Mouse (Mus musculus) MEL (cell line): ENCODE results near the gene Prkcg. TPM values are rescaled to one million over a fixed set of nuclear protein-coding genes. Genes with fewer than 3 reads are reported as not detected.

Source experiments
- DNase-seq: peaks from one replicate; pipeline ENCODE4 v3.0.0; 2011; ENCODE audit warnings: low read depth, low spot score
- H3K27ac ChIP-seq: 2 replicates; pipeline ENCODE4 v1.5.1; 2012; ENCODE audit warnings: low read depth, mild to moderate bottlenecking, control low read depth, low read length, moderate library complexity; ENCODE audit not compliant: control insufficient read depth
- H3K27me3 ChIP-seq, 2 experiments: fragments of 150-350 bp in 1 of 2; sonication (generic) in 1 of 2; 2 replicates each; pipeline ENCODE4 v1.6.1; 2012; ENCODE audit warnings: low read length in 2 of 2, mild to moderate bottlenecking in 2 of 2, improper control_type of control experiment in 1 of 2, moderate library complexity in 1 of 2; ENCODE audit not compliant: insufficient read depth in 2 of 2, control insufficient read depth in 1 of 2
- H3K36me3 ChIP-seq, 2 experiments: 2 replicates each; pipeline ENCODE4 v1.6.1; 2012 to 2014; ENCODE audit warnings: low read length in 2 of 2, improper control_type of control experiment in 1 of 2, inconsistent platforms in 1 of 2, mild to moderate bottlenecking in 1 of 2; ENCODE audit not compliant: insufficient read depth in 2 of 2, control insufficient read depth in 1 of 2
- H3K4me1 ChIP-seq, 2 experiments: fragments of 150-350 bp in 1 of 2; sonication (generic) in 1 of 2; 2 replicates each; pipeline ENCODE4 v1.6.1; 2012; ENCODE audit warnings: low read length in 2 of 2, improper control_type of control experiment in 1 of 2, mild to moderate bottlenecking in 1 of 2; ENCODE audit not compliant: insufficient read depth in 2 of 2, control insufficient read depth in 1 of 2
- H3K4me3 ChIP-seq, 2 experiments: fragments of 150-350 bp in 1 of 2; sonication (generic) in 1 of 2; 2 replicates each; pipeline ENCODE4 v1.5.1; 2012; ENCODE audit warnings: low read depth in 2 of 2, low read length in 2 of 2, mild to moderate bottlenecking in 2 of 2, moderate library complexity in 2 of 2, control low read depth in 1 of 2, improper control_type of control experiment in 1 of 2; ENCODE audit not compliant: control insufficient read depth in 1 of 2, insufficient read depth in 1 of 2
- H3K79me2 ChIP-seq: 2 replicates; pipeline ENCODE4 v1.6.1; 2012; ENCODE audit warnings: mild to moderate bottlenecking, low read length, moderate library complexity; ENCODE audit not compliant: control insufficient read depth, poor library complexity, insufficient read depth
- H3K9ac ChIP-seq: 2 replicates; pipeline ENCODE4 v1.6.1; 2012; ENCODE audit warnings: low read depth, mild to moderate bottlenecking, control low read depth, low read length, moderate library complexity; ENCODE audit not compliant: control insufficient read depth, poor library complexity, severe bottlenecking
- H3K9me3 ChIP-seq: fragments of 150-350 bp; sonication (generic); replicated peaks from 2 replicates; pipeline ENCODE4 v1.6.1; 2012; ENCODE audit warnings: mild to moderate bottlenecking, low read length, improper control_type of control experiment, moderate library complexity; ENCODE audit not compliant: insufficient read depth
- BHLHE40 ChIP-seq: IDR thresholded peaks from 2 replicates; pipeline ENCODE4 v1.6.1; 2012; ENCODE audit warnings: low read depth, mild to moderate bottlenecking, inconsistent platforms, low read length, improper control_type of control experiment, borderline replicate concordance
- CHD1 ChIP-seq: IDR thresholded peaks from 2 replicates; pipeline ENCODE4 v1.6.1; 2012; ENCODE audit warnings: low read depth, mild to moderate bottlenecking, inconsistent platforms, low read length, improper control_type of control experiment
- CHD2 ChIP-seq: IDR thresholded peaks from 2 replicates; pipeline ENCODE4 v1.6.1; 2011; ENCODE audit warnings: low read length, improper control_type of control experiment
- EP300 ChIP-seq, 2 experiments: IDR thresholded peaks; 2 replicates each; pipeline ENCODE4 v1.6.1; 2011; ENCODE audit warnings: improper control_type of control experiment in 2 of 2, low read length in 2 of 2, low read depth in 1 of 2, mild to moderate bottlenecking in 1 of 2
- ETS1 ChIP-seq: IDR thresholded peaks from 2 replicates; pipeline ENCODE4 v1.6.1; 2012; ENCODE audit warnings: low read depth, mild to moderate bottlenecking, inconsistent platforms, low read length, improper control_type of control experiment, moderate library complexity
- GATA1 ChIP-seq: IDR thresholded peaks from 2 replicates; pipeline ENCODE4 v1.6.1; 2011; ENCODE audit warnings: low read depth, low read length, improper control_type of control experiment
- HCFC1 ChIP-seq: IDR thresholded peaks from 2 replicates; pipeline ENCODE4 v1.6.1; 2012; ENCODE audit warnings: low read depth, mild to moderate bottlenecking, inconsistent platforms, low read length, improper control_type of control experiment, moderate library complexity
- MAFK ChIP-seq: IDR thresholded peaks from 2 replicates; pipeline ENCODE4 v1.6.1; 2011; ENCODE audit warnings: low read depth, mild to moderate bottlenecking, low read length, improper control_type of control experiment, borderline replicate concordance
- MYC ChIP-seq: IDR thresholded peaks from 2 replicates; pipeline ENCODE4 v1.6.1; 2011; ENCODE audit warnings: low read depth, mild to moderate bottlenecking, low read length, improper control_type of control experiment, moderate library complexity
- NRF1 ChIP-seq: IDR thresholded peaks from 2 replicates; pipeline ENCODE4 v1.6.1; 2014; ENCODE audit warnings: low read depth, mild to moderate bottlenecking, inconsistent platforms, low read length, improper control_type of control experiment, moderate library complexity; ENCODE audit not compliant: poor library complexity, insufficient read depth, severe bottlenecking
- POLR2AphosphoS5 ChIP-seq: IDR thresholded peaks from 2 replicates; pipeline ENCODE4 v1.6.1; 2012; ENCODE audit warnings: low read depth, borderline replicate concordance, mild to moderate bottlenecking, inconsistent platforms, low read length, moderate library complexity, mixed read lengths
- RCOR1 ChIP-seq: IDR thresholded peaks from 2 replicates; pipeline ENCODE4 v1.6.1; 2012; ENCODE audit warnings: low read depth, mild to moderate bottlenecking, inconsistent platforms, low read length, improper control_type of control experiment
- TAL1 ChIP-seq: IDR thresholded peaks from 2 replicates; pipeline ENCODE4 v1.6.1; 2012; ENCODE audit warnings: mild to moderate bottlenecking, inconsistent platforms, low read length, moderate library complexity, mixed read lengths
- TCF12 ChIP-seq: IDR thresholded peaks from 2 replicates; pipeline ENCODE4 v1.6.1; 2014; ENCODE audit warnings: low read depth, mild to moderate bottlenecking, inconsistent platforms, low read length, improper control_type of control experiment, moderate library complexity
- ZC3H11A ChIP-seq: IDR thresholded peaks from 2 replicates; pipeline ENCODE4 v1.6.1; 2012; ENCODE audit warnings: low read depth, mild to moderate bottlenecking, inconsistent platforms, low read length, improper control_type of control experiment
- ZMIZ1 ChIP-seq: IDR thresholded peaks from 2 replicates; pipeline ENCODE4 v1.6.1; 2012; ENCODE audit warnings: low read depth, mild to moderate bottlenecking, inconsistent platforms, low read length, improper control_type of control experiment, moderate library complexity
- polyA plus RNA-seq, 2 experiments: library from polyadenylated mRNA; stranded (reverse) in 1 of 2; unstranded in 1 of 2; fragments of >175 nt in 1 of 2; fragments of >200 nt in 1 of 2; gene quantifications; 2 replicates each; pipeline versions ENCODE4 v1.2.1 to v1.2.4; 2012; ENCODE audit warnings: low replicate concordance in 2 of 2, low read depth in 1 of 2; ENCODE audit not compliant: insufficient read length in 2 of 2, insufficient read depth in 1 of 2, missing spikeins in 1 of 2
- total RNA-seq: library from RNA; depleted of rRNA; stranded (reverse); fragments of 300-350 nt; gene quantifications from 2 replicates; pipeline ENCODE4 v1.2.3, GENCODE M21; 2012

The Prkcg gene
- total and polyA plus RNA-seq, 3 experiments, result 0.10 TPM; not detected in 2

DNA sequence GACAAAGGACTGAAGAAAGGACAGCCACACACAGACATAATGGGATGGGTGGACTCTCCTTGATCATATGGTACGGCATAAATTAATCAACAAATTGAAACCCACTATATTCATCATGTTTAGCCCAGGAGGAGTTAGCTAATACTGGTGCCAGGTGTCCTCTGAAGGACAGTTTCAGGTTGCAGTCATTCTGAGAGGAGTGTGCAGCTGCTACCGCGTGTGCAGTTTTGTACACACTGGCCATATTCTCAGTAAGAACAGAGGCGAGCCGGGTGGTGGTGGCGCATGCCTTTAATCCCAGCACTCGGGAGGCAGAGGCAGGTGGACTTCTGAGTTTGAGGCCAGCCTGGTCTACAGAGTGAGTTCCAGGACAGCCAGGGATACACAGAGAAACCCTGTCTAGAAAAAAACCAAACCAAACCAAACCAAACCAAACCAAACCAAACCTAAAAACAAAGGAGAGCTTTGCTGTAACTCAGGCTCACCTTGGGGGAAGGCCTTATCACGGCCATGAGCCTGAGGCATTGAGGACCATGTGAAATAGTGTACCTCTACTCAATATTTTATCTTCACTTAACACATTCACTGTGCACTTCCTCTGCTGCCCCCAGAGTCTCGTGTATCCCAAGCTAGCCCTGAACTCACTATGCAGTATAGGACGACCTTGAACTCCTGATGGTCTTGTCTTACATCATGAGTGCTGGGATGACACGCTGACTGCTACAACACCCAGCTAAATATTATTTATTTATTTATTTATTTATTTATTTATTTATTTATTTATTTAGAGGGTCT, 5.7 kb upstream of the Prkcg start:
- Histone ChIP-seq H3K4me1 (peaks cover 0 to 21% of the 10 kb centered on the region in 2 experiments; a peak in 3 of 4 replicates), H3K27ac (no peak overlapping the region), H3K36me3 (peaks cover 0 to 18% of the 10 kb centered on the region in 2 experiments; a peak in 2 of 4 replicates), H3K4me3 (no peak overlapping the region), H3K79me2 (no peaks in the 10 kb centered on the region), H3K27me3 (no peaks in the 10 kb centered on the region)
- peak; percentile 64 for DNase-seq
- TF ChIP-seq CHD1, result no peak
- TF ChIP-seq TCF12, result peak; percentile 50; the same call in 1 of the 2 replicates
- no peak for TF ChIP-seq POLR2AphosphoS5
- TF ChIP-seq EP300 (IDR thresholded peaks at IDR 0.05; ENCODE audit: low read depth in 1 of 2, low read length in 2 of 2), result peak; percentile 26 to 40; a peak in 2 of 4 replicates
- TF ChIP-seq MAFK, result no peak
- TF ChIP-seq ZC3H11A, result no peak
- peak; percentile 58 for TF ChIP-seq GATA1
- no peak for TF ChIP-seq ETS1
- TF ChIP-seq ZMIZ1, result no peak
- TF ChIP-seq MYC, result 0 out of 2 replicates have a peak, but pooled peaks have one; percentile 23
- peak; percentile 82 for TF ChIP-seq TAL1
- TF ChIP-seq HCFC1, result no peak
- no peak for TF ChIP-seq CHD2
- peak; percentile 63; the same call in 1 of the 2 replicates for TF ChIP-seq BHLHE40
- no peak for TF ChIP-seq NRF1
- TF ChIP-seq, all 39 proteins: peak for 6
- H3K9ac ChIP-seq, result no peak overlapping the region
- H3K9me3 ChIP-seq, result no peaks in the 10 kb centered on the region

DNA sequence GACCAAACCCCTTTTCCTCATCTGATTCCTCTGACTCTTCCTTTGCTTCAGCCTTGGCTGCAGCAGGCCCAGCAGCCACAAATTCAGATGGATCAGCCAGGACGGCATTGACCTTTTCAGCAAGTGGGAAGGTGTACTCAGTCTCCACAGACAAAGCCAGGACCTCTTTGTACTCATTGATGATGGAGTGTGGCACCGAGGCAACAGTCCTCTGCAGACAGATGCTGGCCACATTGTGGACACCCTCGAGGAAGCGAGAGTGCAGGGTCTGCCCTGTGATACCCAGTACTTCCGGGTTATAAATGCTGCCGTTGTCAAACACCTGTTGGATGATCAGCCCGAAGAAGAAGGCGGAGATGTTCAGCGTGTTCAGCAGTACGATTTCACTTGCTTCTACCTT, 4.4 kb upstream of the Prkcg start:
- H3K4me1 ChIP-seq, result peaks cover 3 to 21% of the 10 kb centered on the region in 2 experiments
- no peaks in the 10 kb centered on the region for H3K27me3 ChIP-seq
- no peak for DNase-seq
- H3K9me3 ChIP-seq, result no peaks in the 10 kb centered on the region
- no peak for TF ChIP-seq RCOR1
- TF ChIP-seq GATA1, result no peak
- H3K79me2 ChIP-seq, result no peaks in the 10 kb centered on the region; the same call in 1 of the 2 replicates
- H3K9ac ChIP-seq, result no peak overlapping the region
- H3K36me3 ChIP-seq, result peaks cover 0 to 18% of the 10 kb centered on the region in 2 experiments; a peak in 2 of 4 replicates
- H3K4me3 ChIP-seq, result no peak overlapping the region
- H3K27ac ChIP-seq, result no peak overlapping the region
